Mouse (Mus musculus): Measurements from ENCODE around the gene Olfr1505. TPM values are rescaled to one million over a fixed set of nuclear protein-coding genes. Genes with fewer than 3 reads are reported as not detected.

The Olfr1505 gene
- not detected in 2 replicates for polyA plus RNA-seq (2012; ENCODE audit: insufficient read depth, insufficient read length, low replicate concordance, missing spikeins)

DNA sequence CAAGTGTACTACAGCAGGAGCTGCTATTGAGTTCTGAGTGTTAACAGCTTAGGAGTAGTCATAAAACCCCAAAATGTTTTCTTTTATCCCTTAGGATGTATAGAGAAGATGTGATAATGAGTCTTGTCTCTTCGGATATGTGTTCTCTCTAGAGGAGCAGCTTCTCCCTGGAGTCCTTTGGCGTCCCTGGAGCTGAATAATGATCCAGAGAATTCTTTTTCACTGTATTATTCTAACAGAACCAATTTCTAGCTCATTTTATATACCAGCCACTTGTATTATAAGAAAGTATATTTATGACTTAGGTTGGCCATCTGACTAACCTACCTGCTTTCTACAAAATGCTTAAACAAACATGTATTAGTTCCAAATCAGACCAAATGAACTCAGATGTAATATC is at the start of gene Olfr1505:
Gene Olfr1505, plus strand, starts transcription at position 301 of the 400 bp plus-strand sequence.
- TF ChIP-seq POLR2A (IDR thresholded peaks at IDR 0.05; ENCODE audit: insufficient read depth, low read depth, low read length) (no peak), CTCF (IDR thresholded peaks at IDR 0.05; ENCODE audit: insufficient read depth, low read depth, low read length) (no peak)
- 79% methylated on average over 2 of the region's 2 CpGs for WGBS
- H3K4me1 ChIP-seq (ENCODE audit: control insufficient read depth, insufficient read depth, low read length), result no peaks in the 10 kb centered on the region
- no peak within 1 kb of the TSS for H3K4me3 ChIP-seq (ENCODE audit: insufficient read depth, low read depth, low read length)
- H3K27ac ChIP-seq (ENCODE audit: insufficient read depth, low read depth, low read length), result no peak within 1 kb of the TSS

- Histone ChIP-seq H3K27ac (ENCODE audit: insufficient read depth, low read depth, low read length) (no peak within 1 kb of the TSS), H3K4me1 (ENCODE audit: control insufficient read depth, insufficient read depth, low read length) (no peaks in the 10 kb centered on the region), H3K4me3 (ENCODE audit: insufficient read depth, low read depth, low read length) (no peak within 1 kb of the TSS)
- no peak for TF ChIP-seq POLR2A (IDR thresholded peaks at IDR 0.05; ENCODE audit: insufficient read depth, low read depth, low read length)
- TF ChIP-seq CTCF (IDR thresholded peaks at IDR 0.05; ENCODE audit: insufficient read depth, low read depth, low read length), result no peak
- whole genome bisulfite sequencing, result 56% methylated on average over 1 of the region's 1 CpGs
Measured at GRCm38 (mm10) chr19:13897828-13898227, 15.5 kb upstream of the Olfr1505 start, which contains the start of gene Olfr1504. Gene Olfr1504 (minus strand): TSS chr19:13897928.

Other genes with a start within 250 kb of the Olfr1505 start
- gene Olfr1491, start 216.3 kb upstream of the Olfr1505 start, polyA plus RNA-seq (2012; ENCODE audit: insufficient read depth, insufficient read length, low replicate concordance, missing spikeins), result not detected in 2 replicates
- gene Olfr1493-ps1, start 190.3 kb upstream of the Olfr1505 start, polyA plus RNA-seq (2012; ENCODE audit: insufficient read depth, insufficient read length, low replicate concordance, missing spikeins), result not detected in 2 replicates
- gene Olfr1494, start 173.8 kb upstream of the Olfr1505 start, polyA plus RNA-seq (2012; ENCODE audit: insufficient read depth, insufficient read length, low replicate concordance, missing spikeins), result not detected in 2 replicates
- gene Olfr1495, start 148.9 kb upstream of the Olfr1505 start, polyA plus RNA-seq (2012; ENCODE audit: insufficient read depth, insufficient read length, low replicate concordance, missing spikeins), result not detected in 2 replicates
- not detected in 2 replicates for gene Olfr1496, start 135.7 kb upstream of the Olfr1505 start, polyA plus RNA-seq (2012; ENCODE audit: insufficient read depth, insufficient read length, low replicate concordance, missing spikeins)
- not detected in 2 replicates for gene Olfr1497, start 115.3 kb upstream of the Olfr1505 start, polyA plus RNA-seq (2012; ENCODE audit: insufficient read depth, insufficient read length, low replicate concordance, missing spikeins)
- gene Olfr1499, start 94.1 kb upstream of the Olfr1505 start, polyA plus RNA-seq (2012; ENCODE audit: insufficient read depth, insufficient read length, low replicate concordance, missing spikeins), result not detected in 2 replicates
- gene Olfr1500, start 83.0 kb upstream of the Olfr1505 start, polyA plus RNA-seq (2012; ENCODE audit: insufficient read depth, insufficient read length, low replicate concordance, missing spikeins), result not detected in 2 replicates
- gene Olfr1501, start 62.8 kb upstream of the Olfr1505 start, polyA plus RNA-seq (2012; ENCODE audit: insufficient read depth, insufficient read length, low replicate concordance, missing spikeins), result not detected in 2 replicates
- not detected in 2 replicates for gene Olfr1502, start 51.7 kb upstream of the Olfr1505 start, polyA plus RNA-seq (2012; ENCODE audit: insufficient read depth, insufficient read length, low replicate concordance, missing spikeins)
- not detected in 2 replicates for gene Olfr1504, start 15.6 kb upstream of the Olfr1505 start, polyA plus RNA-seq (2012; ENCODE audit: insufficient read depth, insufficient read length, low replicate concordance, missing spikeins)